Mouse (Mus musculus): ENCODE results near the gene Gm11985. TPM values are rescaled to one million over a fixed set of nuclear protein-coding genes. Genes with fewer than 3 reads are reported as not detected.

The Gm11985 gene
- polyA plus RNA-seq (2012; rRNA removed; ENCODE audit: low replicate concordance) = not detected in 2 replicates

GRCm38 (mm10) chr11:7188469-7188868 is at the start of gene Gm11985:
Gene Gm11985 (minus strand): TSS chr11:7188569.

DNA sequence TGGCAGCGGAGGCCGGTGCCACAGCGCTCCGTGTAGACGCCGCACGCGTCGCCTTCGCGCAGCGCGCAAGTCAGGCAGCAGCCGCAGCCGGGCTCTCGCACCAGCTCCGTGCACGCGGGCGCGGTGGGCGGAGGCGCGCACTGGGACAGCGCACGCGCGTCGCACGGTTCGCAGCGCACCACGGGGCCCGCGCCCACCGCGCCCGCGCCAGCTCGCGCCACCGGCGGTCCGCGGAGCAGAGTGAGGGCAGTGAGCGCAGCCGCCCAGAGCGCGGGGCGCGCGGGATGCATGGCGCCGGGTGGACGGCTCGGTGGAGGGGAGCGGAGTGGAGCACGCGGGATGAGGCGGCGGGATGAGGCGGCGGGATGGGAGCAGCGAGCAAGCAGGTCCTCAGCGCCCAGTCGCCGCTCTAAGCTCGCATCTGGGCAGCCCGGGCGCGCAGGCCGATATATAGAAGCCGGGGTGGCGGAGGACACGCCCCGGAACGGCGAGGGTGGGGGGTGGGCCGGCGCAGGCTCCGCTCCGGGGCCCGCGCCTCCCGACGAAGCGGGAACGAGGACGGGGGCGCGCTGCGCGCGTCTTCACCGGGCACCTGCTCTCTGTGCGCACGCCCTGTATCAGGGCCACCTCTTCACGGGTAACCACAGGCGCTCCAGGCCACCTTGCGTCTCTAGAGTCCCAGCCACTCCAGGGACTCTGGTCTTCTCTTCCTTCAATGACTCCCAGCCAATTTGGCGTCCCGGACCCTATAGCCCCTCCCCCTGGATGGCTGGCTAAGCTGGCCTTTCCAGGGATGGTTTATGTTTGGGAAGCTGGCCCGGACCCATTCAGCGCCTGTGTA is 25.4 kb upstream of the Gm11985 start, which contains the start of gene Igfbp3:
Igfbp3 (minus strand) TSS at position 423 of the 841 bp plus-strand sequence.

DNA sequence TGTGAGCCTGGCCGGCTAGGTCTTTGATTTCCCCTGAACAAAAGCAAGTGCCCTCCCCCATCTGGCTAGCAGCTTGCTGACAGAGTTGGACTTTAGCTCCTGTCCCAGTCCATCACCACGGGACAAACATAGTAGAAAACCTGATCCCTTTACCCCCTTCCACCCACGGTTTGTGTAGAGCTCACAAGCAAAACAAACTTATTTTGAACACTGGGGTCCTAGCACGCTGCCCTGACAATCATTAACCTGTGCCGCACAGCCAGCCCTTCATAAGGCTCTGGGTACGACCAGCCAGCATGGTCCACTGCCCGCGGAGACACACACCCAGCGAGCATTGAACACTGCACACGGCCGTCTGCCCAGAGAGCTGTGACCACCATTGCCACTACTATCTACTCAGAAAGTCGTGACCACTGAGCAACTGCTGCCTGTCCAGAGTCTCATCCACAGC is 9.1 kb upstream of the Gm11985 start, which contains the start of gene Igfbp1:
Igfbp1 (plus strand) TSS at position 292 of the 451 bp plus-strand sequence.

Other genes with a start within 250 kb of the Gm11985 start
- 0.32 and 7.1 TPM in 2 replicates for gene Adcy1, start 125.1 kb downstream of the Gm11985 start, polyA plus RNA-seq (2012; rRNA removed; ENCODE audit: low replicate concordance)
- not detected in 2 replicates for gene Igfbp1, start 9.2 kb upstream of the Gm11985 start, polyA plus RNA-seq (2012; rRNA removed; ENCODE audit: low replicate concordance)
- gene Igfbp3, start 25.4 kb upstream of the Gm11985 start, polyA plus RNA-seq (2012; rRNA removed; ENCODE audit: low replicate concordance) = 56.4 and 182 TPM in 2 replicates